Mouse (Mus musculus) kidney, adult 11 months (tissue): ENCODE measurements around the gene Astn2.

Source experiments
- DNase-seq: peaks from one replicate; pipeline ENCODE4 v3.0.0; 2022

The Astn2 gene

GRCm38 (mm10) chr4:65830495-65830894 is 573.9 kb downstream of the Astn2 start:
- no peak for DNase-seq

- DNase-seq: no peak
Observed at GRCm38 (mm10) chr4:65821070-65821469, 583.3 kb downstream of the Astn2 start.

- no peak for DNase-seq
Observed at GRCm38 (mm10) chr4:65820236-65820635, 584.2 kb downstream of the Astn2 start.

GRCm38 (mm10) chr4:65819835-65820234 is 584.6 kb downstream of the Astn2 start:
- no peak for DNase-seq

- no peak for DNase-seq
Observed at GRCm38 (mm10) chr4:65814176-65814535, 590.3 kb downstream of the Astn2 start.

- DNase-seq: no peak
Observed at GRCm38 (mm10) chr4:65813500-65814175, 590.8 kb downstream of the Astn2 start.

GRCm38 (mm10) chr4:65807341-65807740 is 597.1 kb downstream of the Astn2 start:
- DNase-seq: no peak

- no peak for DNase-seq
Observed at GRCm38 (mm10) chr4:65801204-65801603, 603.2 kb downstream of the Astn2 start.

- DNase-seq: no peak
Observed at GRCm38 (mm10) chr4:65791051-65791450, 613.4 kb downstream of the Astn2 start.

- DNase-seq: no peak
Observed at GRCm38 (mm10) chr4:65773368-65774010, 630.9 kb downstream of the Astn2 start.

- no peak for DNase-seq
Observed at GRCm38 (mm10) chr4:65770952-65771351, 633.5 kb downstream of the Astn2 start.

- no peak for DNase-seq
Observed at GRCm38 (mm10) chr4:65767919-65768318, 636.5 kb downstream of the Astn2 start.

- no peak for DNase-seq
Observed at GRCm38 (mm10) chr4:65767431-65767830, 637.0 kb downstream of the Astn2 start.

- no peak for DNase-seq
Observed at GRCm38 (mm10) chr4:65765312-65765711, 639.1 kb downstream of the Astn2 start.

- no peak for DNase-seq
Observed at GRCm38 (mm10) chr4:65764275-65764674, 640.1 kb downstream of the Astn2 start.

GRCm38 (mm10) chr4:65763823-65764222 is 640.6 kb downstream of the Astn2 start:
- DNase-seq: no peak

- DNase-seq: no peak
Observed at GRCm38 (mm10) chr4:65762116-65762515, 642.3 kb downstream of the Astn2 start.

- no peak for DNase-seq
Observed at GRCm38 (mm10) chr4:65761658-65762057, 642.8 kb downstream of the Astn2 start.

- no peak for DNase-seq
Observed at GRCm38 (mm10) chr4:65758875-65759201, 645.6 kb downstream of the Astn2 start.

- no peak for DNase-seq
Observed at GRCm38 (mm10) chr4:65758174-65758874, 646.1 kb downstream of the Astn2 start.

GRCm38 (mm10) chr4:65752941-65753340 is 651.5 kb downstream of the Astn2 start:
- no peak for DNase-seq

GRCm38 (mm10) chr4:65744788-65745187 is 659.6 kb downstream of the Astn2 start:
- DNase-seq: no peak

- DNase-seq: no peak
Observed at GRCm38 (mm10) chr4:65744088-65744610, 660.3 kb downstream of the Astn2 start.

GRCm38 (mm10) chr4:65743160-65743691 is 661.2 kb downstream of the Astn2 start:
- no peak for DNase-seq
